Mouse (Mus musculus): ENCODE data around the gene Ddit4l. TPM values are rescaled to one million over a fixed set of nuclear protein-coding genes. Genes with fewer than 3 reads are reported as not detected.
"Not testable (repeated sequence)": the region's sequence is repeated elsewhere in the genome, so short reads cannot be mapped to it uniquely, and the experiment has no call there.

Gene Ddit4l
- 10 to 100 TPM in 1 of 2 experiments, 1 to 10 TPM in 1; 7.7 to 10.9 TPM for total RNA-seq (2021)

DNA sequence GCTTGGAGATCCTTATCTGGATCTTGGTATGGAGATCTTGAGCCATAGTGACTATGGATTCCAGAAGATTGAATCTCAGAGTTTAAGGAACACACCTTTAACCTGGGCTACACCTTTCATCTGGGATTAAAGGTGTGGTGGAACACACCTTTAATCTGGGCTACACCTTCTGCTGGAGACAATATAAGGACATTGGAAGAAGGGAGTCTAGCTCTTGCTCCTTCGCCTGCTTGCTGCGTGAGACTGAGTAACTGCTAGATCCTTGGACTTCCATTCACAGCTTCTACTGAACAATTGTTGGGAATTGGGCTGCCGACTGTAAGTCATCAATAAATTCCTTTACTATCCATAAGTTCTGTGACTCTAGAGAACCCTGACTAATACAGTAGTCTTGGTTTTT is at the start of gene Ddit4l:
TSS of gene Ddit4l (plus strand) at position 301 of the 400 bp plus-strand sequence.
- DNase-seq = not testable (repeated sequence)

GRCm38 (mm10) chr3:137576146-137576545 is 45.3 kb upstream of the Ddit4l start:
- DNase-seq = no peak

GRCm38 (mm10) chr3:137586376-137586969 is 34.9 kb upstream of the Ddit4l start:
- no peak for DNase-seq

DNA sequence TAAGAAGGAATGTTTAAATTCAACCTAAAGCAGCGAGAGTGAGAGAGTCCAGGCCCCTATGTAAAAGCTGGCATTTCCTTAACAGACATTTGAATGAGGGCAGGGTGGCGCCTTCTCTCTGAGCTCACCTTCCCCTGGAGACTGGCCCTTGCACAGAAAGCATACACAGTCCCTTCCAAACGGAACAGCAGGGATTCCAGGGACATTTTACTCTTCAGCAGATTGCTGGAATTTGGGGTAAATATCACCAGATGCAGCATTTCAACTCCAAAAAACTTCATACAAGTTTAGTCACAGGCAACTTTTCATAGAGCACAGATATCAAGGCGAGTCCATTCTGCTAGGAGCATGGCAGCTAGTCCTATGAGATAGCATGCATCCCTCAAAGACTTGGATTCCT is 31.6 kb upstream of the Ddit4l start:
- peak; percentile 14 to 16 for DNase-seq

DNA sequence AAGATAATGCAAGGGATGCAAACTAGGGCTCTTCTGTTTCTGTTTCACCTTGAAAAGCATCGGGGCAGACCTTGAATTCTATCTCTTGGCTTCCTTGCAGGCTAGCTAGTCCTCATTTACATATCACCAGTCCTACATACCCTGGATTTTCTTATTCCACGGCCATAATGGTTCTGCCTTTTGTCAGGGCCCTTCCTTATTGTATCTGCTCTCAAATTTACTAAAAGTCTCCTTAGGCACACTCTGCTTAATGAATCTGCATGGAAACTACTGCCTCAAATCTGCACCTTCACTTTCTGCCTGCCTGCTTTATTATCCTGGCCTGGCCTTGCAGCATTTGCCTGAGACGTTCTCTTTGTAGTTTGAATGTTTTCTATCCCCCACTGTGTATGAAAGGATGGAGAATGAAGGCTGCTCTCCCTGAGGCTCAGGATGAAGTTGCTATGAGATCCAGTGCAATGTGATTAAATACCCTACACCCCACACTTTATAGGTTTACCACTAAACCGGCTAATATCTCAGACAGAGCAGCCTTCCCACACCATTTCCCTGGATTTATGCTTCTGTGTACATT is 27.0 kb upstream of the Ddit4l start:
- DNase-seq = no peak

- DNase-seq = no peak
Observed at GRCm38 (mm10) chr3:137608918-137609435, 12.4 kb upstream of the Ddit4l start.

- no peak for DNase-seq
Observed at GRCm38 (mm10) chr3:137610457-137611109, 10.8 kb upstream of the Ddit4l start.

DNA sequence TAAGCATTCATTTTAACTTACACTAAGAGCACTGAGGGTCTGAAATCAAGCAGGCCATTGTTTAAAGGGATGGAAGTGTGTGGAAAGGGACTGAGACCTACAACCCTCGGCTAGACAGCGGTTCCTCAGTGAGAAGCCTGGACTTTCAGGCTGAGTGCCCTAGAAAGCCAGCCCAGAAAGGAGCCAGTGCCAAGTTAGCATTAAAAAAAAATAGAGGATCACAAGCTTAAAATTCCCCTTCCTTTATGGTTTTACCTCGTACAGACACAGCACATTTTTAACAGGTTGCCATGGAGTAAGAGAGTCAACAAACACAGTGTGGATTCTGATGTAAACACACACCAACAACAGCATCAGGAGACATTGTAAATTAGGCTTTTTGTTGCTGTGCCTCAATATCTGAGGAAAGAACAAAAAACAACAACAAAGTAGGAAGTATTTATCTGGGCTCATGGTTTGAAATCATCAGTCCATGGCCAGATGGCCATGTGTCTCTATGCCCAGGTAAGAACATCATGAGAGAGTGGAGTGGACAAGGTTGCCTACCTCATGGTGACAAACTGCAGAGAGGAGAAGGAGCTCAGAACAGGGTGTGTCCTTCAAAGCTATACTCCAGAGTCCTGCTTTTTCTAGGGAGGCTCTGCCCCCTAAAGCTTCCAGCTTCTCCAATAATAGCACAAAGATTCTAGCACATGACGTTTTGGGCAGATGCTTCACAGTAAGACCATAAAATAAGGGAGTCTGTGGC is 10.1 kb upstream of the Ddit4l start:
- no peak for DNase-seq

DNA sequence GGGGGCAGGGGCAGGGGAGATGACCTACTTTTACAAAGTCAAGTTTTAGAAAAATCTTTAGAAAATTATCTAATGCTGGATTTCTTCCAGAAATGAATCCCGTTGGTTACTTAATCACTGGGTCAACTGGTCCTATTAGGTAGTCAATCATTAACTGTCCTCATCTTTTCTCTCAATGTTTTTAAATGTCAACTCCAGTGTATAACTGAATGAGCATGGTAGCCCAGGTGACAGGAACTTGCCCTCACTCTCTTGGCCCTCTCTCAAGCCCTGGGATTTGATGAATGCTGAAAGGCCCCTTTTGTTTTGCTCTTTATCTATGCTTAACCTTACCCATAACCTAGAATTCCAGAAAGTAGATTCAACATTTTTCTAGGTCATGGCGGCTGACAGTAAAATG is 9.4 kb upstream of the Ddit4l start:
- no peak for DNase-seq

GRCm38 (mm10) chr3:137620540-137620939 is 872 bp upstream of the Ddit4l start:
- no peak for DNase-seq

DNA sequence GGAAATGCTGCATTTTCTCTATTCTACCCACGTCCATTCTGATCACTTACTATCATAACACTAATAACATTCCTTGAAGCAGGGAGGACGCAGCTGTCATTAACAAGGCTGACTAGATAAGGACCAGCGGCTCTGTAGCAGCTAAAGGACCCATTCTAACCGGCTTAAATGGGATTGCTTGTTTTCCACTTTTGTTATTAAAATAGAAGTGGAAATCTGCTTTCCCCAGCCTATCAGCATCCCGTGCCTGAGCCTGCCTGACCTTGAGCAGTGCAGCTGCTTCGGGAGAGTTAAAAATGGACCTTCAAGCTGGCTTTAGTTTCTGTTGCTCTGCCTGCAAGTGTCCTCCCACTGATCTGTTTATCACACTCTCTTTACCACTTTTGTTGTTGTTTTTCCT is 679 bp downstream of the Ddit4l start:
- no peak for DNase-seq

DNA sequence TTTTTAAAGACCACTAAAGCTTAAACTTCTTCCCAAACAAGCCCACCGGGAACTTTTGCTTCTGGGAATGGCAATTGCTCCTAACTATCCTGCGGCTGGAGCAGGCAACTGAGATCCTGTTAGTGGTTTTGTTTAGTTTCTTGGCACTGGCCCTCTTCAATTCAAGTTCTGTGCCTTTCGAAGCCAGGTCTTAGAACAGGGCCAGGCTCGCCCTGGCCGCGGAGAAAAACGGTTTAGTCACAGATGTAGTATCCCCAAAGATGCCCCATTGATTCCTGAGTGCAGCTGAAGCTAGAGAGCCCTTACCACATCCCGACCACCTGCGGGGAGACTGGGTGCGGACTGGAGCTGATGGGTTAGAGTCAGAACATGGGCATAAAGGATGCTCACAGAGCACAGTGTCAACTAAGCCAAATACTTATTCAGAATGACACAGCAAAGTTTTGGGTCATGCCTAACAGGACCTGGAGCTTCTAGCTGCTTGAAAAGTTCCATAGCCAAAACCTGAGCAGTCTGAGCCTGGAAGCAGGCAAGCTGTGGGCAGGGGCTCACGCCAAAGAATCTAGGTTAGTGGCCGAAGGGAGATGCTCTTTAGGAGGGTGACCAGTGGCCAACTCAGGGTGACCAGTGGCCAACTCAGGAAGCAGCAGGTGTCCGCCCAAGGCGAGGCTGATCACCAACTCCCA is 1.6 kb downstream of the Ddit4l start:
- peak; percentile 9 to 20 for DNase-seq

- peak; percentile 18 to 44 for DNase-seq
Observed at GRCm38 (mm10) chr3:137623581-137624362, 2.4 kb downstream of the Ddit4l start.

DNA sequence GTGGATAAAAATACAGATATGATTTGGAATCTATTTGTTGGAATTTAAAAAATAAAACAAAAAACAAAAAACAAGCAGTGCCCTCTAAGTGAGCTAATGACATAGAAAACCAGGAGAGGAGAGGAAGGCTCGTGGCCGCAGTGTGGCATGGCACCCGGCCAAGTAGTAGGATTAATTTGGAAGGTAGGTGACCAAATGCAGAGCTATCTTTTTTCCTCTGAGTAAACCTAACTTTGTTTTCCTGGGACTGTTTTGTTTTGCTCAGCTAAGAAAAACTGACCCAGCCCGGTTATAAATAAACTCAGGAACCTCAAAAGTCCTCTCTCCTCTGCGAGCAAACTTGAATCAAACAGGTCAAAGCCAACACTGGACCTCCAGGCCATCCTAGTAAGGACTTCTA is 3.6 kb downstream of the Ddit4l start:
- no peak for DNase-seq

DNA sequence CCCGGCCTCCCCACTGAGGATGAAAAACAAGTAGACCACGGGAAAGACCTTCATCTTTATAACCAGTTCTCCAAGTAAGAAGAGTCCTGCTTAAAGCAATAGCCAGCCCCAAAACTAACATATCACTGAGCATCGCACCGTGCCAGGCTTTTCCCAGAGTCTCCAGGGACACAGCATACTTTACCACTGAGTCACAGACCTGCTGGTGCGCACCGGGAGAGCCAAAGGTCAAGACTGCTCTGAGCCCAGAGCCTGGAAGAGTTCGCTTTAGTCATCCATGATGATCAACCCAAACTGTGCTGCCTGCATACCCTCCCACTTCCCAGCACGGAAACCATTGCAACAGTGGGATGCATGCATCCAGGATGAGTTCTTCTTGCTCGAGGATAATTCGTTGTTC is 12.3 kb downstream of the Ddit4l start:
- no peak for DNase-seq

GRCm38 (mm10) chr3:137636571-137636970 is 15.2 kb downstream of the Ddit4l start:
- no peak for DNase-seq

DNA sequence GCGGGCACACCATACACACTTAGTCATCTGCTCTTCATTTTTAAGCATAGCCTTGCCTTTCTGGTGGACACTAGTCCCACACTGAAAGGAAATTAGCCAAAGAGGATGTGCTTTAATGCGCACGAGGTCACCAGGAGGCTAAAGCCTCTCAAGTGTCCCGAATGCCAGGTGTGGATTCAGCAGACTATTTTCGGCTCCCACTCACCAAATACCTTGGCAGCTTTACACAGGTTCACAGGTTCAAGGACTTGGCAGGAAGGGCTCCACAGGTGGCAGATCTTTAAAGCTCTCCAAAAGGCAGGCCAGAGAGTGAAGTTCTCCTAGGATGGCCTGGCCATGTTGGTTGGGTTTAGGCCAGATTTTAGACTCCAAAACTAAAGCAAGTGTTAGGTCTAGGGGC is 19.8 kb downstream of the Ddit4l start:
- no peak for DNase-seq

- DNase-seq = no peak
Observed at GRCm38 (mm10) chr3:137642137-137642536, 20.7 kb downstream of the Ddit4l start.

GRCm38 (mm10) chr3:137642568-137642967 is 21.2 kb downstream of the Ddit4l start:
- no peak for DNase-seq

GRCm38 (mm10) chr3:137644081-137644480 is 22.7 kb downstream of the Ddit4l start:
- no peak for DNase-seq

- no peak for DNase-seq
Observed at GRCm38 (mm10) chr3:137644947-137645346, 23.5 kb downstream of the Ddit4l start.

Measured in layer of hippocampus, postnatal 36 days (tissue).